Mouse (Mus musculus): ENCODE data around the gene Frmd5.
"Not testable (repeated sequence)": the region's sequence is repeated elsewhere in the genome, so short reads cannot be mapped to it uniquely, and the experiment has no call there.

The Frmd5 gene

DNA sequence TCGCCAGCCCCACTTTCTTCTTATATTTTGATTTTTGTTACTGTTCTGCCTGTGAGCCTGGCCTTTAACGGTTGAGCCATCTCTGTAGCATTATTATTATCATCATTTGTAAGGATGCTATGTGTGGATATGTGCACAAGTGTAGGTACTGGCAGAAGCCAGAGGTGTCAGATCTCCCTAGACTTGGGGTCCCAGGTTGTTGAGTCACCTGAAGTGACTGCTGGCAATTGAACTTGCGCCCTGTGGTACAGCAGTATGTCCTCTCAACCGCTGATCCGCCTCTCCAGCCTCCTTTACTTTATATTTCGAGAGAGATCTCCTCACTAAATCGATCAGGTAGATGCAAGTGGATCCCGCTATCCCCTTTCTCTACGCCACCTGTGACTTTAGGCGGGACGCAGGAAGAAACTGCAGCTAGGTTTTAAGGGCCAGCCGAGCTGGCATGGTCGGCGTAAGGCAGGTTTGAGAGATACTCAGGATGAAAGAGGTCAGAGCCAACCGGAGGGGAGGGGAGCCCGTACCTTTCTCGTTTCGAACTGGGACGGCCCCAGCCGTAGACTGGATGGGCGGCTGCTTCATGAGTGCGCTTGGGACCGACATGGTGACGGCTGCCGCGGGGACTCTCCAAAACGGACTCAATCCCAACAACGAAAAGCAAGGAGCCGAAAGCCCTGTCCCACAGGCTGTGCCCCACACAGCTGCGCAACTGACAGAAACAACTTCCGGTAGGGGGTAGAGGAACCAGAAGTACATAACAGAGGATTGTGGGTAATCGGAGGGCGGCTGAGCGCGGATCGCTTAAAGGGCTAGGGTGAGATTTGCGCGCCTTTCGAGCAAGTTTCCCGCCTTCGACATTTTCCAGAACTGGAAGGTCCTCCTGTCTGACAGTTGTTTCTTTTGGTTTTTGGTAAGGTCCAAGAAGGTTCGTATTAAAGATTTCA lies 300.7 kb downstream of the Frmd5 start, which contains the start of the genes Mfap1a and Wdr76:
Gene Mfap1a, minus strand, starts transcription at position 724 of the 941 bp plus-strand sequence.
Gene Wdr76, plus strand, starts transcription at position 782 of the 941 bp plus-strand sequence.
- in situ Hi-C loops (cut with MboI, MseI), result loop anchor here (5.0 kb wide), 1 partner anchor 34 kb away; the partner anchor contains the start of gene Mfap1b

DNA sequence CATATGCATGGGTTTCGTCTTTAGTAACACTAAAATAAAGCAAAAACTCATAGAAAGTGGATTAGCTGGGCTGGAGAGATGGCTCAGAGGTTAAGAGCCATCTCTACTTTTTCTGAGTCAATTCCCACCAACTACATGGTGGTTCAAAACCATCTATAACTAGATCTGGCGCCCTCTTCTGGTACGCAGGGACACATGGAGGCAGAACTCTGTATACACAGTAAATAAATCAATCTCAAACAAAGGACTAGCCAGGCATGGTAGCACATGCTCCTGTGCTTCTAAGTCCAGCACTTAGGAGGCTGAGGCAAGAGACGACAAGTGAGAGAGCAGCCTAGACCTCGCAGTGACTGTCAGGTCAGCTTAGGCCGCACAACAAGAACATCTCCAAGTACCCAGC lies 305.3 kb downstream of the Frmd5 start:
- in situ Hi-C loops (cut with MboI, MseI), result not testable (repeated sequence)

All from T-helper 1 cell (primary cell).